Mouse (Mus musculus) embryonic facial prominence, embryonic 12.5 days (tissue): ENCODE measurements at regions not wholly inside any gene's neighbourhood (a gene's known extent, or its start where the extent isn't known, plus 50 kb on each side); places are given as distances from the start of the nearest gene placed in this dataset.

Experiments
- ATAC-seq: fragments of 200-750 bp; cut with Nextera tagmentation; 2 replicates; pipeline ENCODE4 v1.8.0; 2017; ENCODE audit not compliant: insufficient number of reproducible peaks, insufficient read depth, low FRiP score, low TSS enrichment
- H3K27ac ChIP-seq: fragments of 300-500 bp; sonication (generic); 2 replicates; pipeline ENCODE4 v1.5.1; 2016; ENCODE audit warnings: mild to moderate bottlenecking
- H3K27me3 ChIP-seq: fragments of 300-500 bp; sonication (generic); 2 replicates; pipeline ENCODE4 v1.6.1; 2016; ENCODE audit warnings: mild to moderate bottlenecking, moderate library complexity
- H3K36me3 ChIP-seq: fragments of 300-500 bp; sonication (generic); 2 replicates; pipeline ENCODE4 v1.6.1; 2016; ENCODE audit warnings: mild to moderate bottlenecking
- H3K4me1 ChIP-seq: fragments of 300-500 bp; sonication (generic); 2 replicates; pipeline ENCODE4 v1.6.1; 2016
- H3K4me2 ChIP-seq: fragments of 300-500 bp; sonication (generic); replicated peaks from 2 replicates; pipeline ENCODE4 v1.6.1; 2016; ENCODE audit warnings: mild to moderate bottlenecking, moderate library complexity
- H3K4me3 ChIP-seq: fragments of 300-500 bp; sonication (generic); 2 replicates; pipeline ENCODE4 v1.5.1; 2016; ENCODE audit warnings: mild to moderate bottlenecking
- H3K9ac ChIP-seq: fragments of 300-500 bp; sonication (generic); 2 replicates; pipeline ENCODE4 v1.6.1; 2016; ENCODE audit warnings: mild to moderate bottlenecking, moderate library complexity
- H3K9me3 ChIP-seq: fragments of 300-500 bp; sonication (generic); 2 replicates; pipeline ENCODE4 v1.6.1; 2016; ENCODE audit warnings: mild to moderate bottlenecking, moderate library complexity
- WGBS: fragments of 180-500 bp; shearing (Covaris S2); methylation state at CpG from one replicate; pipeline ENCODE4 v1.1.7; 2016; 5-methylcytosine and 5-hydroxymethylcytosine counted together

GRCm38 (mm10) chr1:56289748-56290147 lies 347.5 kb downstream of the Hsfy2 start:
- no peak overlapping the region for H3K4me2 ChIP-seq
- no peak overlapping the region for H3K4me3 ChIP-seq
- 67% methylated on average over 1 of the region's 1 CpGs for WGBS
- H3K27me3 ChIP-seq, result 0 out of 2 replicates have a peak, but pooled peaks cover 2% of the 10 kb centered on the region
- H3K27ac ChIP-seq, result no peak overlapping the region
- H3K4me1 ChIP-seq, result peaks cover 12% of the 10 kb centered on the region
- no peaks in the 10 kb centered on the region for H3K9me3 ChIP-seq
- no peaks in the 10 kb centered on the region for H3K36me3 ChIP-seq
- no peak for ATAC-seq
- no peak overlapping the region for H3K9ac ChIP-seq

- Histone ChIP-seq H3K4me2 (no peak overlapping the region), H3K27me3 (0 out of 2 replicates have a peak, but pooled peaks cover 2% of the 10 kb centered on the region), H3K9ac (no peak overlapping the region), H3K27ac (no peak overlapping the region), H3K36me3 (no peaks in the 10 kb centered on the region), H3K4me3 (no peak overlapping the region), H3K9me3 (no peaks in the 10 kb centered on the region), H3K4me1 (peaks cover 12% of the 10 kb centered on the region)
- 13% methylated on average over 12 of the region's 12 CpGs for WGBS
- no peak for ATAC-seq
These were observed 350.7 kb downstream of the Hsfy2 start for GRCm38 (mm10) chr1:56286386-56287045.

GRCm38 (mm10) chr1:56261708-56262107 lies 375.5 kb downstream of the Hsfy2 start:
- H3K36me3 ChIP-seq, result no peaks in the 10 kb centered on the region
- no peaks in the 10 kb centered on the region for H3K4me1 ChIP-seq
- 68% methylated on average over 2 of the region's 2 CpGs for WGBS
- no peak overlapping the region for H3K4me3 ChIP-seq
- H3K9ac ChIP-seq, result no peak overlapping the region
- ATAC-seq, result no peak
- H3K27ac ChIP-seq, result no peak overlapping the region
- H3K27me3 ChIP-seq, result no peaks in the 10 kb centered on the region
- H3K4me2 ChIP-seq, result no peak overlapping the region
- 0 out of 2 replicates have a peak, but pooled peaks cover 3% of the 10 kb centered on the region for H3K9me3 ChIP-seq

- Histone ChIP-seq H3K9me3 (0 out of 2 replicates have a peak, but pooled peaks cover 3% of the 10 kb centered on the region), H3K36me3 (no peaks in the 10 kb centered on the region), H3K4me1 (no peaks in the 10 kb centered on the region), H3K27ac (no peak overlapping the region), H3K4me3 (no peak overlapping the region), H3K4me2 (no peak overlapping the region), H3K27me3 (no peaks in the 10 kb centered on the region), H3K9ac (no peak overlapping the region)
- 84% methylated on average over 2 of the region's 2 CpGs for WGBS
- ATAC-seq, result no peak
These were observed 376.5 kb downstream of the Hsfy2 start for GRCm38 (mm10) chr1:56260759-56261158.

GRCm38 (mm10) chr1:56256839-56257490 lies 380.3 kb downstream of the Hsfy2 start:
- H3K4me1 ChIP-seq, result no peaks in the 10 kb centered on the region
- H3K27me3 ChIP-seq, result no peaks in the 10 kb centered on the region
- ATAC-seq, result no peak
- no peaks in the 10 kb centered on the region for H3K36me3 ChIP-seq
- 83% methylated on average over 5 of the region's 5 CpGs for WGBS
- H3K4me2 ChIP-seq, result no peak overlapping the region
- no peak overlapping the region for H3K4me3 ChIP-seq
- no peak overlapping the region for H3K27ac ChIP-seq
- H3K9me3 ChIP-seq, result 0 out of 2 replicates have a peak, but pooled peaks cover 3% of the 10 kb centered on the region
- no peak overlapping the region for H3K9ac ChIP-seq

- H3K27ac ChIP-seq, result no peak overlapping the region
- H3K4me1 ChIP-seq, result no peaks in the 10 kb centered on the region
- H3K27me3 ChIP-seq, result no peaks in the 10 kb centered on the region
- no peak overlapping the region for H3K4me2 ChIP-seq
- H3K9me3 ChIP-seq, result no peaks in the 10 kb centered on the region
- no peaks in the 10 kb centered on the region for H3K36me3 ChIP-seq
- 85% methylated on average over 6 of the region's 6 CpGs for WGBS
- no peak overlapping the region for H3K9ac ChIP-seq
- no peak for ATAC-seq
- H3K4me3 ChIP-seq, result no peak overlapping the region
These were observed 397.5 kb downstream of the Hsfy2 start for GRCm38 (mm10) chr1:56239686-56240085.

- H3K9me3 ChIP-seq, result no peaks in the 10 kb centered on the region
- H3K27me3 ChIP-seq, result no peaks in the 10 kb centered on the region
- no peak overlapping the region for H3K27ac ChIP-seq
- H3K4me1 ChIP-seq, result no peaks in the 10 kb centered on the region
- H3K4me3 ChIP-seq, result no peak overlapping the region
- no peak overlapping the region for H3K9ac ChIP-seq
- H3K4me2 ChIP-seq, result no peak overlapping the region
- no peak for ATAC-seq
- H3K36me3 ChIP-seq, result no peaks in the 10 kb centered on the region
- 84% methylated on average over 7 of the region's 7 CpGs for WGBS
These were observed 410.8 kb downstream of the Hsfy2 start for GRCm38 (mm10) chr1:56226314-56227008.

- H3K27ac ChIP-seq, result no peak overlapping the region
- H3K4me2 ChIP-seq, result no peak overlapping the region
- H3K4me1 ChIP-seq, result no peaks in the 10 kb centered on the region
- H3K9ac ChIP-seq, result no peak overlapping the region
- H3K36me3 ChIP-seq, result no peaks in the 10 kb centered on the region
- WGBS, result 79% methylated on average over 2 of the region's 2 CpGs
- ATAC-seq, result no peak
- no peaks in the 10 kb centered on the region for H3K9me3 ChIP-seq
- no peak overlapping the region for H3K4me3 ChIP-seq
- H3K27me3 ChIP-seq, result no peaks in the 10 kb centered on the region
These were observed 417.5 kb downstream of the Hsfy2 start for GRCm38 (mm10) chr1:56219700-56220099.

- 80% methylated on average over 13 of the region's 13 CpGs for WGBS
- Histone ChIP-seq H3K27ac (no peak overlapping the region), H3K27me3 (no peaks in the 10 kb centered on the region), H3K36me3 (no peaks in the 10 kb centered on the region), H3K9me3 (no peaks in the 10 kb centered on the region), H3K4me2 (no peak overlapping the region), H3K4me1 (no peaks in the 10 kb centered on the region), H3K9ac (no peak overlapping the region), H3K4me3 (no peak overlapping the region)
- no peak for ATAC-seq
These were observed 426.4 kb downstream of the Hsfy2 start for GRCm38 (mm10) chr1:56210712-56211371.

- H3K27ac ChIP-seq, result no peak overlapping the region
- WGBS, result 79% methylated on average over 10 of the region's 10 CpGs
These were observed 430.5 kb downstream of the Hsfy2 start for GRCm38 (mm10) chr1:56206615-56207267.

GRCm38 (mm10) chr1:56195224-56195623 lies 442.0 kb downstream of the Hsfy2 start:
- Histone ChIP-seq H3K27ac (no peak overlapping the region), H3K9me3 (no peaks in the 10 kb centered on the region), H3K4me2 (no peak overlapping the region), H3K27me3 (no peaks in the 10 kb centered on the region), H3K9ac (no peak overlapping the region), H3K4me3 (no peak overlapping the region), H3K36me3 (no peaks in the 10 kb centered on the region), H3K4me1 (no peaks in the 10 kb centered on the region)
- ATAC-seq, result no peak
- 93% methylated on average over 2 of the region's 2 CpGs for WGBS

More at GRCm38 (mm10) chr1:56206615-56207267, 430.5 kb downstream of the Hsfy2 start:
- Histone ChIP-seq H3K4me1 (no peaks in the 10 kb centered on the region), H3K4me2 (no peak overlapping the region), H3K9ac (no peak overlapping the region), H3K36me3 (no peaks in the 10 kb centered on the region), H3K4me3 (no peak overlapping the region), H3K27me3 (no peaks in the 10 kb centered on the region), H3K9me3 (no peaks in the 10 kb centered on the region)
- no peak for ATAC-seq
